Mouse (Mus musculus) erythroblast, embryonic 14.5 days (primary cell): ENCODE measurements around the gene Aftph. TPM values are rescaled to one million over a fixed set of nuclear protein-coding genes. Genes with fewer than 3 reads are reported as not detected.

Experiments used
- H3K27me3 ChIP-seq: 2 replicates; pipeline ENCODE4 v1.6.1; 2012; ENCODE audit warnings: inconsistent platforms; ENCODE audit not compliant: control insufficient read depth
- H3K36me3 ChIP-seq: 2 replicates; pipeline ENCODE4 v1.6.1; 2012; ENCODE audit warnings: mild to moderate bottlenecking, inconsistent platforms; ENCODE audit not compliant: control insufficient read depth
- H3K4me1 ChIP-seq: 2 replicates; pipeline ENCODE4 v1.6.1; 2012; ENCODE audit warnings: inconsistent platforms; ENCODE audit not compliant: control insufficient read depth
- H3K4me3 ChIP-seq: replicated peaks from 2 replicates; pipeline ENCODE3; 2012; ENCODE audit warnings: moderate library complexity, mild to moderate bottlenecking, inconsistent platforms
- H3K9me3 ChIP-seq: 2 replicates; pipeline ENCODE4 v1.6.1; 2012; ENCODE audit warnings: low read length, inconsistent platforms, mixed read lengths; ENCODE audit not compliant: control insufficient read depth
- GATA1 ChIP-seq: IDR thresholded peaks from 2 replicates; pipeline ENCODE4 v1.6.1; 2012; ENCODE audit warnings: low read length, inconsistent platforms, mixed read lengths
- TAL1 ChIP-seq: IDR thresholded peaks from 3 replicates; pipeline ENCODE4 v1.6.1; 2012; ENCODE audit warnings: low read length, inconsistent platforms, mixed read lengths
- polyA plus RNA-seq: library from polyadenylated mRNA; stranded (reverse); fragments of >175 nt; gene quantifications from 2 replicates; pipeline ENCODE4 v1.2.3, GENCODE M21; 2012

The Aftph gene
- polyA plus RNA-seq, 1 experiment: 1.3 TPM

- H3K4me1 ChIP-seq: peaks cover 13% of the 10 kb centered on the region
- no peaks in the 10 kb centered on the region for H3K9me3 ChIP-seq
- no peak overlapping the region for H3K4me3 ChIP-seq
- no peaks in the 10 kb centered on the region for H3K27me3 ChIP-seq
- peaks cover 34% of the 10 kb centered on the region for H3K36me3 ChIP-seq
- TF ChIP-seq TAL1: no peak
- no peak for TF ChIP-seq GATA1
Observed at GRCm38 (mm10) chr11:20734066-20734465, 7.3 kb downstream of the Aftph start.

- no peak overlapping the region for H3K4me3 ChIP-seq
- H3K27me3 ChIP-seq: no peaks in the 10 kb centered on the region
- peaks cover 32% of the 10 kb centered on the region for H3K36me3 ChIP-seq
Observed at GRCm38 (mm10) chr11:20733486-20734030, 7.8 kb downstream of the Aftph start.

DNA sequence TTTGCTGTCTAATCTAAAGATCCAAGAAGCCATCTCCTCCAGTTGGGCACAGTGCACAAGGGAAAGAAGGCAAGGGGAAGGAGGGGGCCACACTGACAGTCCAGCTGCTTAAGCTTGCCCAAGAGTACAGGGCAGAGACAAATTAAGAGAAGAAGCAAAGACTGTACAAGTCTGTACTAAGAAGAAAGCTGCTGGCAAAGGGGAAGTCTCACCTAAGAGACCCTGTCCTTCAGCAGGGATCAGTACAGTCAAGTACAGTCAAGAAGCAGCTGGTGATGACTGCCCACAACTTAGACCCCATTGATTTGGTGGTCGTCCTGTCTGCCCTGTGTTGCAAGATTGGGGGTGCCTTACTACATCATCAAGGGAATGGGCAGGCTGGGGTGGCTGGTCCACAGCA, 12.0 kb downstream of the Aftph start:
- no peak overlapping the region for H3K4me3 ChIP-seq
- H3K4me1 ChIP-seq: peaks cover 3% of the 10 kb centered on the region
- H3K27me3 ChIP-seq: no peaks in the 10 kb centered on the region
- peaks cover 38% of the 10 kb centered on the region for H3K36me3 ChIP-seq
- TF ChIP-seq TAL1 (no peak), GATA1 (no peak)
- no peaks in the 10 kb centered on the region for H3K9me3 ChIP-seq

More at GRCm38 (mm10) chr11:20733486-20734030, 7.8 kb downstream of the Aftph start:
- Histone ChIP-seq H3K9me3 (no peaks in the 10 kb centered on the region), H3K4me1 (peaks cover 10% of the 10 kb centered on the region)
- TF ChIP-seq TAL1 (no peak), GATA1 (no peak)

DNA sequence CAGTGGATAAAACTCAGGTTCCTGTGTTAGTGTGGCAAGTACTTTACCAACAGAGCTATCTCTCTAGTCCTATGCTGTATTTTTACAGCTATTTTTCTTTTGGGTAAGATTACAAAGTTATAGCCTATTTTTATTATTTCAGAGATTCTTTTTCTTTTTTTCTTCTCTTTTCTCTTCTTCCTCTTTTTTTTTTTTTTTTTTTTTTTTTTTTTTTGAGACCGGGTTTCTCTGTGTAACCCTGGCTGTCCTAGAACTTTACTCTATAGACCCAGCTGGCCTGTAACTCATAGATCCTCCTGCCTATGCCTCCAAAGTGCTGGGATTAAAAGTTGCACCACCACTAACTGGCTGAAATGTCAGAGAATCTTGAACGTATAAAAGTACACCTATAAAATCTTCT, 13.3 kb downstream of the Aftph start:
- H3K27me3 ChIP-seq: no peaks in the 10 kb centered on the region
- H3K36me3 ChIP-seq: peaks cover 42% of the 10 kb centered on the region
- H3K9me3 ChIP-seq: no peaks in the 10 kb centered on the region
- peaks cover 2% of the 10 kb centered on the region; the same call in 1 of the 2 replicates for H3K4me1 ChIP-seq
- TF ChIP-seq GATA1: no peak
- TF ChIP-seq TAL1: no peak
- no peak overlapping the region for H3K4me3 ChIP-seq

GRCm38 (mm10) chr11:20723572-20723971, 17.8 kb downstream of the Aftph start:
- no peaks in the 10 kb centered on the region for H3K9me3 ChIP-seq
- H3K4me3 ChIP-seq: no peak overlapping the region
- TF ChIP-seq TAL1 (no peak), GATA1 (no peak)
- no peaks in the 10 kb centered on the region for H3K4me1 ChIP-seq
- no peaks in the 10 kb centered on the region for H3K27me3 ChIP-seq
- peaks cover 50% of the 10 kb centered on the region for H3K36me3 ChIP-seq

GRCm38 (mm10) chr11:20712068-20712671, 29.2 kb downstream of the Aftph start:
- H3K4me3 ChIP-seq: no peak overlapping the region
- peaks cover 24% of the 10 kb centered on the region for H3K36me3 ChIP-seq
- no peaks in the 10 kb centered on the region for H3K4me1 ChIP-seq
- H3K9me3 ChIP-seq: no peaks in the 10 kb centered on the region
- TF ChIP-seq GATA1: no peak
- no peak for TF ChIP-seq TAL1
- no peaks in the 10 kb centered on the region for H3K27me3 ChIP-seq

GRCm38 (mm10) chr11:20691000-20691399, 50.4 kb downstream of the Aftph start:
- Histone ChIP-seq H3K27me3 (no peaks in the 10 kb centered on the region), H3K4me3 (no peak overlapping the region), H3K9me3 (no peaks in the 10 kb centered on the region), H3K36me3 (peaks cover 53% of the 10 kb centered on the region), H3K4me1 (no peaks in the 10 kb centered on the region)
- no peak for TF ChIP-seq TAL1
- no peak for TF ChIP-seq GATA1

- H3K9me3 ChIP-seq: no peaks in the 10 kb centered on the region
- no peaks in the 10 kb centered on the region for H3K4me1 ChIP-seq
- TF ChIP-seq TAL1: no peak
- no peak for TF ChIP-seq GATA1
- H3K27me3 ChIP-seq: no peaks in the 10 kb centered on the region
- no peak overlapping the region for H3K4me3 ChIP-seq
- H3K36me3 ChIP-seq: peaks cover 17% of the 10 kb centered on the region
Observed at GRCm38 (mm10) chr11:20681679-20682078, 59.7 kb downstream of the Aftph start.

GRCm38 (mm10) chr11:20680781-20681180, 60.6 kb downstream of the Aftph start:
- TF ChIP-seq TAL1 (no peak), GATA1 (no peak)
- Histone ChIP-seq H3K9me3 (no peaks in the 10 kb centered on the region), H3K4me1 (no peaks in the 10 kb centered on the region), H3K4me3 (no peak overlapping the region), H3K36me3 (peaks cover 8% of the 10 kb centered on the region), H3K27me3 (no peaks in the 10 kb centered on the region)
